Mouse (Mus musculus): ENCODE data around the gene Pax5. TPM values are rescaled to one million over a fixed set of nuclear protein-coding genes. Genes with fewer than 3 reads are reported as not detected.

Pax5 gene
- total and polyA plus RNA-seq, 3 experiments = not detected

- Histone ChIP-seq H3K36me3 (ENCODE audit: control insufficient read depth in 1 of 2, insufficient read depth in 2 of 2, low read length in 2 of 2) (no peaks in the 10 kb centered on the region), H3K79me2 (ENCODE audit: control insufficient read depth, insufficient read depth, low read length, poor library complexity) (no peaks in the 10 kb centered on the region), H3K4me3 (ENCODE audit: control insufficient read depth in 1 of 2, insufficient read depth in 1 of 2, low read depth in 2 of 2, low read length in 2 of 2) (no peak overlapping the region), H3K27me3 (ENCODE audit: control insufficient read depth in 1 of 2, insufficient read depth in 2 of 2, low read length in 2 of 2) (peaks cover 0 to 3% of the 10 kb centered on the region in 2 experiments; a peak in 2 of 4 replicates), H3K4me1 (ENCODE audit: control insufficient read depth in 1 of 2, insufficient read depth in 2 of 2, low read length in 2 of 2) (no peaks in the 10 kb centered on the region), H3K27ac (ENCODE audit: control insufficient read depth, low read depth, low read length) (no peak overlapping the region), H3K9ac (ENCODE audit: control insufficient read depth, low read depth, low read length, poor library complexity, severe bottlenecking) (no peak overlapping the region), H3K9me3 (replicated peaks; ENCODE audit: insufficient read depth, low read length) (no peaks in the 10 kb centered on the region)
- DNase-seq (ENCODE audit: low read depth, low spot score) = no peak
- TF ChIP-seq ZC3H11A (IDR thresholded peaks at IDR 0.05; ENCODE audit: low read depth, low read length) (no peak), JUND (IDR thresholded peaks at IDR 0.05; ENCODE audit: low read depth, low read length) (no peak), E2F4 (IDR thresholded peaks at IDR 0.05; ENCODE audit: borderline replicate concordance, low read depth, low read length) (no peak), POLR2AphosphoS2 (IDR thresholded peaks at IDR 0.05; ENCODE audit: low read length) (no peak), ZNF384 (IDR thresholded peaks at IDR 0.05; ENCODE audit: low read depth, low read length) (no peak), ZKSCAN1 (IDR thresholded peaks at IDR 0.05; ENCODE audit: low read depth, low read length) (no peak)
These were observed 39.9 kb downstream of the Pax5 start for GRCm38 (mm10) chr4:44670380-44670779.

DNA sequence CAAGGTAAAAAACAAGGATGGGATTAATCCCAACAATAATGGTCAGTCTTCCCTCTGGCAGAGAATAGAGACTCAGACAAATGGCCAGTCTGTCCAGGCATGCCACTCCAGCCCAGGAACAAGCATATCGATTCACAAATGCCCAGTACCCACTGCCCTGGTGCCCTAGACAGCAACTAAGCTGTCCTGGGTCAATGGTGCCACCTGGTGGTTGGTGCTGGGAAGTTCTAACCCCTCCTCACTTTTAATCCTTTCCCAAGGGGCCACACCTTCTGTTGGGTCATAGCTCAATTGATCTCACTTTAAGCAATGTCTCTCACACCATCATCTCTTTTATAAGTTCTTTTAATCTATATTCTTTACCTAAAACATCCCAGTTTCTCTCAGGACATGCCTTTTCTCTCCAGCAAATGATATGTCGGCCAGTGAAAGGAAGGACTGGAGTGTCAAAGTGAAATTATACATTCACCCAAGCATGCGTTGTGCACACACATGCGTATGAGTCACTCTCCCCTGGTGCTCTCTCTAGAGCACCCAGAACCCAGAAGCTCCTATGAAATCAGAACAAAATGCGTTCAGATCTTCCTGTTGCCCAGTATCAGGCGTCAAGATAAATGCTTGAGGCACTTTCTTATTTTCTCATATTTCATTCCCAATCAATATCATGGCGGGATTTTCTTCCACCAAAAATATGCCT, 40.7 kb downstream of the Pax5 start:
- Histone ChIP-seq H3K36me3 (ENCODE audit: control insufficient read depth in 1 of 2, insufficient read depth in 2 of 2, low read length in 2 of 2) (no peaks in the 10 kb centered on the region), H3K4me3 (ENCODE audit: control insufficient read depth in 1 of 2, insufficient read depth in 1 of 2, low read depth in 2 of 2, low read length in 2 of 2) (no peak overlapping the region), H3K79me2 (ENCODE audit: control insufficient read depth, insufficient read depth, low read length, poor library complexity) (no peaks in the 10 kb centered on the region), H3K9me3 (replicated peaks; ENCODE audit: insufficient read depth, low read length) (no peaks in the 10 kb centered on the region), H3K27me3 (ENCODE audit: control insufficient read depth in 1 of 2, insufficient read depth in 2 of 2, low read length in 2 of 2) (peaks cover 0 to 3% of the 10 kb centered on the region in 2 experiments; a peak in 2 of 4 replicates), H3K9ac (ENCODE audit: control insufficient read depth, low read depth, low read length, poor library complexity, severe bottlenecking) (no peak overlapping the region), H3K27ac (ENCODE audit: control insufficient read depth, low read depth, low read length) (no peak overlapping the region), H3K4me1 (ENCODE audit: control insufficient read depth in 1 of 2, insufficient read depth in 2 of 2, low read length in 2 of 2) (no peaks in the 10 kb centered on the region)
- TF ChIP-seq CTCF (IDR thresholded peaks at IDR 0.05 in 2 of 3, conservative IDR thresholded peaks at IDR 0.05 in 1 of 3; ENCODE audit: control insufficient read depth in 1 of 3, insufficient read depth in 1 of 3, low read depth in 2 of 3, low read length in 3 of 3, poor library complexity in 1 of 3, severe bottlenecking in 1 of 3) (peak; percentile 57 to 68 (median 57)), EP300 (IDR thresholded peaks at IDR 0.05; ENCODE audit: low read depth in 1 of 2, low read length in 2 of 2) (no peak), RAD21 (IDR thresholded peaks at IDR 0.05; ENCODE audit: low read depth, low read length) (peak; percentile 55), SMC3 (IDR thresholded peaks at IDR 0.05; ENCODE audit: low read depth, low read length) (peak; percentile 60), KAT2A (conservative IDR thresholded peaks at IDR 0.05; ENCODE audit: low read depth, low read length) (no peak)
- DNase-seq (ENCODE audit: low read depth, low spot score) = peak; percentile 26

DNA sequence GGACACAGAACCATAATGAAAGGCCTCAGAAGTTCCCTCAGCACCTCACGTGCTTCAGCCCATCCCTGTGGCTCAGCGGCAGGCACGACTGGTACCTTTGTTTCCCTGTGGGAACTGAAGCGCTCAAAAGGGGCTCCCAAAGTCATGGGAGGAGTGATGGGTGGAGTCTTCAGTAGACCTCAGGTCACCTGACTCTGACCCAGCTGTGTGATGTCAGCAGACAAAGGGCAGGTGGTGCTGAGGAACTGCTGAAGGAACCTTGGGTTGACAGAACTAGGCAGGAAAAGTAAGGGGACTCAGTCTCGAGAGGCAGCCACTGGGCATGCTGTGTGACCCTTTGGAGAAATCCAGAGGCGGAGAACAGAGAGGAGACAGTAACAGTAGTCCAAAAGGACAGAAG, 41.7 kb downstream of the Pax5 start:
- no peaks in the 10 kb centered on the region for H3K36me3 ChIP-seq (ENCODE audit: control insufficient read depth in 1 of 2, insufficient read depth in 2 of 2, low read length in 2 of 2)
- H3K27ac ChIP-seq (ENCODE audit: control insufficient read depth, low read depth, low read length) = no peak overlapping the region
- no peak overlapping the region for H3K9ac ChIP-seq (ENCODE audit: control insufficient read depth, low read depth, low read length, poor library complexity, severe bottlenecking)
- no peak for DNase-seq (ENCODE audit: low read depth, low spot score)
- H3K4me3 ChIP-seq (ENCODE audit: control insufficient read depth in 1 of 2, insufficient read depth in 1 of 2, low read depth in 2 of 2, low read length in 2 of 2) = no peak overlapping the region
- no peaks in the 10 kb centered on the region for H3K79me2 ChIP-seq (ENCODE audit: control insufficient read depth, insufficient read depth, low read length, poor library complexity)
- TF ChIP-seq JUND (IDR thresholded peaks at IDR 0.05; ENCODE audit: low read depth, low read length) (no peak), USF1 (IDR thresholded peaks at IDR 0.05; ENCODE audit: low read depth, low read length) (no peak), EP300 (IDR thresholded peaks at IDR 0.05; ENCODE audit: low read depth in 1 of 2, low read length in 2 of 2) (no peak), GATA1 (IDR thresholded peaks at IDR 0.05; ENCODE audit: low read depth, low read length) (no peak), ZKSCAN1 (IDR thresholded peaks at IDR 0.05; ENCODE audit: low read depth, low read length) (no peak), RAD21 (IDR thresholded peaks at IDR 0.05; ENCODE audit: low read depth, low read length) (no peak), MEF2A (IDR thresholded peaks at IDR 0.05; ENCODE audit: extremely low read depth, insufficient replicate concordance, low read depth, low read length, poor library complexity, severe bottlenecking) (no peak), GABPA (IDR thresholded peaks at IDR 0.05; ENCODE audit: low read depth, low read length) (no peak), TCF12 (IDR thresholded peaks at IDR 0.05; ENCODE audit: low read depth, low read length) (no peak), NRF1 (IDR thresholded peaks at IDR 0.05; ENCODE audit: insufficient read depth, low read depth, low read length, poor library complexity, severe bottlenecking) (no peak), TAL1 (IDR thresholded peaks at IDR 0.05; ENCODE audit: low read length) (no peak), TBP (IDR thresholded peaks at IDR 0.05; ENCODE audit: low read depth, low read length) (no peak), NELFE (IDR thresholded peaks at IDR 0.05; ENCODE audit: low read depth, low read length) (no peak), USF2 (IDR thresholded peaks at IDR 0.05; ENCODE audit: borderline replicate concordance in 1 of 2, insufficient read depth in 1 of 2, low read depth in 1 of 2, low read length in 2 of 2) (no peak)
- no peaks in the 10 kb centered on the region for H3K4me1 ChIP-seq (ENCODE audit: control insufficient read depth in 1 of 2, insufficient read depth in 2 of 2, low read length in 2 of 2)
- peaks cover 0 to 2% of the 10 kb centered on the region in 2 experiments; a peak in 2 of 4 replicates for H3K27me3 ChIP-seq (ENCODE audit: control insufficient read depth in 1 of 2, insufficient read depth in 2 of 2, low read length in 2 of 2)
- H3K9me3 ChIP-seq (replicated peaks; ENCODE audit: insufficient read depth, low read length) = no peaks in the 10 kb centered on the region

Data from MEL (cell line).